Mouse (Mus musculus): ENCODE results near the gene Nme7. TPM values are rescaled to one million over a fixed set of nuclear protein-coding genes. Genes with fewer than 3 reads are reported as not detected.

Gene Nme7
- polyA plus RNA-seq, 1 experiment from 2014 or later: 31.0 TPM

DNA sequence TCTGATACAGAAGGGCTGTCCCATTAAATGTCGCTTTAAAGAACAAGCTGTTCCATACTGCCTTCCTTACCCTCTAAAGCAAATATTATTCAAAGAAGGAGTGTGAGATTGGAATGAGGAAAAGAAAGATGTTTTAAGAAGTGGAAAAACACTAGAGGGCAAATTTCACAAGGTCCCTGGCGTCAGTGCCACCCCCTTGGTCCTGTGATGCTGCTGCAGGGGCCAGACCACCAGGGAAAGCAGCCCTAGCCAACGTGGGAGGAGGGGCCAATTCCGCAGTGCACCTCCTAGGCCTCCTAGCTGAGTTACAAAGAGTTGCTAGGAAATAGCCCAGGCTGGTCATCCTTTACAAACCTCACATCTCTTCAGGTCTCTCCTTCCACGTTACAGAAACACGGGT lies 152.1 kb downstream of the Nme7 start:
- peaks cover 25% of the 10 kb centered on the region for H3K36me3 ChIP-seq
- H3K27me3 ChIP-seq: peaks cover 13% of the 10 kb centered on the region
- no peaks in the 10 kb centered on the region for H3K9me3 ChIP-seq
- peaks cover 58% of the 10 kb centered on the region for H3K4me1 ChIP-seq (replicated peaks)
- peak overlapping the region; percentile 95 for H3K27ac ChIP-seq (replicated peaks)
- peak overlapping the region; percentile 72 for H3K4me2 ChIP-seq
- 25% methylated on average over 6 of the region's 6 CpGs for WGBS
- ATAC-seq (ENCODE audit: low read depth): no peak
- H3K9ac ChIP-seq: peak overlapping the region; percentile 92
- H3K4me3 ChIP-seq: peak overlapping the region; percentile 79

DNA sequence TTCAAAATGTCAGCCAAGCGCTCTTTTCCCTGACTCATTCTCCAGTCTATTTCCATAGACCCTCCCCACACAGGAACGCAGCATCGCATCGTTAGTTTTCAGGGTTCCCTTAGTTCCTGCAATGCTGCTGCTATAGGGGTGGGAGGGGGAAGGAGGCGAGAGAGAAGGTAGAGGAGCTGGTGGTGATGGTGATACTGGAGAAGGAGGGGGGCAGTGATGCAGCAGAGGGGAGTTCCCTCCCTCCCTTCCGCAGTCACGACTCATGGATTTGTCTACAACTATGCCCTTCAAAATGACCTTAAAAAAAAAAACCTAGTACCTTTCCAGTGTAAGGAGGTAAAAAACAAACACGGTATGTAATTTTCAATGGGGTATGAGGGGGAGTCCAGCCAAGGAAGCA lies 152.8 kb downstream of the Nme7 start:
- peak overlapping the region; percentile 79 for H3K4me3 ChIP-seq
- ATAC-seq (ENCODE audit: low read depth): no peak
- no peaks in the 10 kb centered on the region for H3K9me3 ChIP-seq
- peaks cover 65% of the 10 kb centered on the region for H3K4me1 ChIP-seq (replicated peaks)
- peaks cover 18% of the 10 kb centered on the region for H3K36me3 ChIP-seq
- peak overlapping the region; percentile 95 for H3K27ac ChIP-seq (replicated peaks)
- peaks cover 14% of the 10 kb centered on the region for H3K27me3 ChIP-seq
- H3K9ac ChIP-seq: peak overlapping the region; percentile 92
- H3K4me2 ChIP-seq: peak overlapping the region; percentile 72
- WGBS: 5% methylated on average over 8 of the region's 8 CpGs

- peak; percentile 94 for ATAC-seq (ENCODE audit: low read depth)
- Histone ChIP-seq H3K9ac (peak overlapping the region; percentile 92), H3K27ac (replicated peaks) (peak overlapping the region; percentile 95), H3K9me3 (no peaks in the 10 kb centered on the region), H3K36me3 (peaks cover 9% of the 10 kb centered on the region), H3K4me2 (peak overlapping the region; percentile 72), H3K4me3 (peak overlapping the region; percentile 79), H3K4me1 (replicated peaks) (peaks cover 69% of the 10 kb centered on the region), H3K27me3 (peaks cover 14% of the 10 kb centered on the region)
- under 1% methylated on average over 66 of the region's 76 CpGs for WGBS
Observed at GRCm38 (mm10) chr1:164457531-164458244, 153.8 kb downstream of the Nme7 start.

- under 1% methylated on average over 35 of the region's 35 CpGs for WGBS
- Histone ChIP-seq H3K36me3 (peaks cover 3% of the 10 kb centered on the region), H3K4me1 (replicated peaks) (peaks cover 69% of the 10 kb centered on the region), H3K9me3 (no peaks in the 10 kb centered on the region), H3K27ac (replicated peaks) (peak within 1 kb of the TSS; percentile 95), H3K27me3 (peaks cover 14% of the 10 kb centered on the region), H3K4me3 (peak within 1 kb of the TSS; percentile 79), H3K9ac (peak within 1 kb of the TSS; percentile 92), H3K4me2 (peak within 1 kb of the TSS; percentile 72)
- ATAC-seq (ENCODE audit: low read depth): peak; percentile 96
Observed at GRCm38 (mm10) chr1:164458245-164458613, 154.3 kb downstream of the Nme7 start, which contains the start of gene Atp1b1. Atp1b1 (minus strand) TSS chr1:164458355.

GRCm38 (mm10) chr1:164458621-164459051 lies 154.7 kb downstream of the Nme7 start:
- Histone ChIP-seq H3K9ac (peak overlapping the region; percentile 92), H3K36me3 (no peaks in the 10 kb centered on the region), H3K4me1 (replicated peaks) (peaks cover 69% of the 10 kb centered on the region), H3K4me3 (peak overlapping the region; percentile 79), H3K4me2 (peak overlapping the region; percentile 72), H3K9me3 (no peaks in the 10 kb centered on the region), H3K27me3 (peaks cover 14% of the 10 kb centered on the region), H3K27ac (replicated peaks) (peak overlapping the region; percentile 95)
- peak; percentile 62 for ATAC-seq (ENCODE audit: low read depth)
- 2% methylated on average over 22 of the region's 22 CpGs for WGBS

DNA sequence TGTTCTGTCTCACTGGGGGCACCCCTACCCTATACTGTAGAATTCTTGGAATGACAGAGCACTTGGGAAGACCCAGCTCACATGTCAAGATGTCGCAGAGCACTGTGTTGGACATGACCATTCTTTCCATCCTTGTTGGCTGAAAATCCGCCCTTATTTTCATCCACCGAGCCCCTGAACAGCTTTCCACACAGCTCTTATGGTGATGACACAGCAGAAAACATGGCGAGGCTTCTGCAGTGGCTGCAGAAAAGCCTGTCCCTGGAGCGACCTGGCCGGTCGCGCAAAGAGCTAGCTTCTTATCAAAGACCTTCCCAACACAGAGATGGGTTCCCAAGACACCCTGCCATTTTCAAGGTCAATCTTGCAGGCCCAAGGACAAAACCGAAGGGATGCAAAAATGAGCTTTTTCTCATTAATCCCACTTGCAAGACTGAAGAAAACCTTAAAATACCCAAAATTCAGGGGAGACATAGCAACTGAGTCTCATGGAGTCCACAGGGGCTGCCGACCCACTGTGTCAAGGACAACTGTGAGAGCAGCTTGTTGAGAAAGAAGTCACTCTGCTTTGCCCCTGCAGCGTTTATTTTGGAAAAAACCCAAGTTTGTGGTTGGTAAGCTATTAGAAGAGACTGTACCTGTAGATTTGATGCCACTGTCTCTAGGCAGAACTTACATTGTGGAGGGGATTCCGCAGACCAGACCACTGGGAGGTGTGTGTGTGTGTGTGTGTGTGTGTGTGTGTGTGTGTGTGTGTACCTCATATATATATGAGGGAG lies 155.4 kb downstream of the Nme7 start:
- Histone ChIP-seq H3K27me3 (peaks cover 14% of the 10 kb centered on the region), H3K4me2 (peak overlapping the region; percentile 72), H3K27ac (replicated peaks) (peak overlapping the region; percentile 95), H3K4me3 (peak overlapping the region; percentile 79), H3K9ac (peak overlapping the region; percentile 92), H3K36me3 (no peaks in the 10 kb centered on the region), H3K9me3 (no peaks in the 10 kb centered on the region), H3K4me1 (replicated peaks) (peaks cover 65% of the 10 kb centered on the region)
- ATAC-seq (ENCODE audit: low read depth): no peak; the same call in 1 of the 2 replicates
- WGBS: 59% methylated on average over 12 of the region's 12 CpGs

GRCm38 (mm10) chr1:164460921-164461697 lies 157.2 kb downstream of the Nme7 start:
- Histone ChIP-seq H3K9ac (no peak overlapping the region), H3K27ac (replicated peaks) (no peak overlapping the region), H3K27me3 (peaks cover 14% of the 10 kb centered on the region), H3K4me2 (peak overlapping the region; percentile 34), H3K4me3 (no peak overlapping the region), H3K4me1 (replicated peaks) (peaks cover 49% of the 10 kb centered on the region), H3K36me3 (no peaks in the 10 kb centered on the region), H3K9me3 (no peaks in the 10 kb centered on the region)
- ATAC-seq (ENCODE audit: low read depth): no peak
- WGBS: 66% methylated on average over 13 of the region's 13 CpGs

DNA sequence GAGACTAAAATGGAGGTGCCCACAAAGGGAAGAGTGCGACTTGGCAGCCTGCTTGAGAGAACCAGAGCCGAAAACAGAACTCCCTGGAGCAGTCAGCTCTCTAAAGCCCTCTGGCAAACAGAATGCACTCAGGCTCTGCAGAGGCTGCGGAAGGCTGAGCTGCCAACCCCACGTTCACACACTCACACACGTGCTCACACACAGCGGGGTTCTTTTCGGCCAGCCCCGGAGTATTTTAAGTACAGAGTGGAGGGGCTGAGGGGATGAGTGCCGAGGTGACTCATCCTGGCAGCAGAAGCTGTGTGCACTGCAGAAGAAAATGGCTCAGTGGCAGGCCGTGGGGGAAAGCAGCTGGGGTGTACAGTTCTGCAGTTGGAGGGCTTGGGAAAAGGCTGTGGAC lies 157.8 kb downstream of the Nme7 start:
- Histone ChIP-seq H3K9me3 (no peaks in the 10 kb centered on the region), H3K27ac (replicated peaks) (no peak overlapping the region)
- WGBS: 20% methylated on average over 10 of the region's 10 CpGs

DNA sequence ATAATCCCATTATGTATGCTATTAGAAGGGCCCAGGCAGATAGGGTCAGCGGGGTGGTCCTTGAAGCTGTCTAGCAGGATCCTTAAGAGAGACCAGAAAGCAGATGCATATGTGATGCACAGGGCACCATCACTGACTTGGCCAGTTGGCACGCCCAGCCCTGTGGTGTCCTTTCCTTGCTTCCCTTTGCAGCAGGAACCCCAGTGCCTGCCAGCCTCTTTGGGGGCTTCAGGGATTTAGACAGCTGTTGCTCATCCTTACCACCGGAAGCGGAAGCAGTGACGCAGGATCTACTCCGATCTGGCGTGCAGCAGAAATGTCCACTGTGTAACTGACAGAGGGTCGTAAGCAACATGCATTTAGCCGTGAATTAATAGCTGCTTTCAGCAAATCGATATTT lies 163.5 kb downstream of the Nme7 start:
- Histone ChIP-seq H3K27ac (replicated peaks) (no peak overlapping the region), H3K27me3 (no peaks in the 10 kb centered on the region), H3K36me3 (no peaks in the 10 kb centered on the region), H3K4me1 (replicated peaks) (no peaks in the 10 kb centered on the region), H3K4me2 (no peak overlapping the region), H3K9ac (no peak overlapping the region), H3K4me3 (no peak overlapping the region), H3K9me3 (no peaks in the 10 kb centered on the region)
- ATAC-seq (ENCODE audit: low read depth): no peak
- WGBS: 90% methylated on average over 10 of the region's 10 CpGs

More for the DNA sequence above, 157.8 kb downstream of the Nme7 start:
- no peak for ATAC-seq (ENCODE audit: low read depth)
- Histone ChIP-seq H3K4me2 (peak overlapping the region; percentile 34), H3K9ac (peak overlapping the region; percentile 54; the same call in 1 of the 2 replicates), H3K4me3 (no peak overlapping the region), H3K27me3 (peaks cover 14% of the 10 kb centered on the region), H3K36me3 (no peaks in the 10 kb centered on the region), H3K4me1 (replicated peaks) (peaks cover 43% of the 10 kb centered on the region)

- Histone ChIP-seq H3K27ac (replicated peaks) (no peak overlapping the region), H3K9me3 (no peaks in the 10 kb centered on the region), H3K9ac (no peak overlapping the region), H3K36me3 (no peaks in the 10 kb centered on the region), H3K4me2 (no peak overlapping the region), H3K27me3 (no peaks in the 10 kb centered on the region), H3K4me1 (replicated peaks) (no peaks in the 10 kb centered on the region), H3K4me3 (no peak overlapping the region)
- WGBS: 85% methylated on average over 8 of the region's 8 CpGs
- no peak for ATAC-seq (ENCODE audit: low read depth)
Observed at GRCm38 (mm10) chr1:164468329-164468728, 164.4 kb downstream of the Nme7 start.

DNA sequence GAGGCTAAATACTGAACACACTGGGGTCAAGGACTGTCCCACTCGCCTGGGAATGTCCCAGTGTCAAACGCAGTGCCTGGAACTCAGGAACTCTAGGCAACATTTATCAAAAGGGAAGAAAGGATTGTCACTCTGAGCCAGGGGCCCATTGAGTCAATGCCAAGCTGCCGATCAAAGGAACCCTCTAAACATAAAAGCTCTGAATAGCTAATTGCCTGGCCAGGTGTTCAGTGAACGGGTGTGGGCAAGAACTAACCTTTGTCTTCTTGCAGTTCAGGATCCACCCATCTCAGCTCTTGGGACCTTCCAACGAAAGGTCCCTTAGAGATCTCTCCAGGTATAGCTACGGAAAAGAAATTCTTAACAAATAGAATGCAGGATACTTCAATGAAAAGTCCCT lies 167.1 kb downstream of the Nme7 start:
- no peak for ATAC-seq (ENCODE audit: low read depth)
- H3K9ac ChIP-seq: no peak overlapping the region
- 0 out of 2 replicates have a peak, but pooled peaks cover 7% of the 10 kb centered on the region for H3K4me1 ChIP-seq (replicated peaks)
- H3K27me3 ChIP-seq: no peaks in the 10 kb centered on the region
- H3K4me3 ChIP-seq: no peak overlapping the region
- H3K36me3 ChIP-seq: no peaks in the 10 kb centered on the region
- 41% methylated on average over 6 of the region's 6 CpGs for WGBS
- H3K4me2 ChIP-seq: no peak overlapping the region
- H3K27ac ChIP-seq (replicated peaks): no peak overlapping the region
- H3K9me3 ChIP-seq: no peaks in the 10 kb centered on the region
